In the genomic region with DNA sequence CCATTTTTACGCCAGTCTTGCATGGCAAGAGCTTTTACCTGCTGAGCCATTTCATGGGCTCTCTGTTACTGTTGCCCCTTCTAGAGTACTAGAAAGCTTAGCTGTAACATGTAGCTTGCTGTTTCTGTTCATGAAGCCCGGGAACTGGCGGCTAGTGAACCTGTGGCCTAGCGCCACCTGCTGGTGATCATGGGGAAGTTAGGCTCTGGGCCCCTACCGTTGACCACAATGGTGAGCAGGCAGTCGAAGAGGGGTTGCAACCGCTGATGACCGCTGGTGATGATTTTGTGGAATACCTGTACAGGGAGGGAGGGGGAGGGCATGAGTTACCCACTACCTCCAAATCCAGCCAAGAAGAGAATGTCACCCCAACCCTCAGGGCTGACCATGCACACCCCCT, we compare ENCODE assay signal across 9 mouse cellular contexts. TPM values are rescaled to one million over a fixed set of nuclear protein-coding genes. Genes with fewer than 3 reads are reported as not detected.
DNase-seq lines count a peak whose midpoint lies in the region; ATAC-seq and TF ChIP-seq lines count a peak whose summit lies in the region.
"Had no signal": no experiment of that assay in that cellular context is flagged by ENCODE, and none has a peak within 500 bp of the region (broad histone marks: within the 10 kb centered on the region; RNA-seq: fewer than 3 reads in every experiment).

No protein-coding gene starts in this region.

- 8% methylated on average over 8 of the region's 8 CpGs for WGBS in intestine, embryonic 15.5 days
- WGBS in liver, embryonic 14.5 days (ENCODE audit: insufficient replicate concordance) = 7% methylated on average over 8 of the region's 8 CpGs
- WGBS in neural tube, embryonic 14.5 days = 7% methylated on average over 8 of the region's 8 CpGs

- TF ChIP-seq CTCF in liver, embryonic 14.5 days (IDR thresholded peaks at IDR 0.05; ENCODE audit: low read depth) = peak; percentile 98

- no peaks in the 10 kb centered on the region for H3K36me3 ChIP-seq in intestine, embryonic 15.5 days
- no peaks in the 10 kb centered on the region for H3K36me3 ChIP-seq in liver, embryonic 14.5 days (replicated peaks; ENCODE audit: control insufficient read depth, insufficient read depth, low read depth)
- H3K36me3 ChIP-seq in neural tube, embryonic 14.5 days (ENCODE audit: control insufficient read depth, insufficient read depth, low read length) = peaks cover 20% of the 10 kb centered on the region

- 0 out of 2 replicates have a peak, but pooled peaks have one; percentile 34 for ATAC-seq in intestine, embryonic 15.5 days
- no peak for ATAC-seq in liver, embryonic 14.5 days (ENCODE audit: insufficient read depth)
- peak; percentile 48; the same call in 1 of the 2 replicates for ATAC-seq in neural tube, embryonic 14.5 days (ENCODE audit: low read depth)

- no peak overlapping the region for H3K4me3 ChIP-seq in intestine, embryonic 15.5 days (replicated peaks)
- no peak overlapping the region for H3K4me3 ChIP-seq in liver, embryonic 14.5 days (ENCODE audit: insufficient read depth in 1 of 2, low read depth in 2 of 2, low read length in 2 of 2)
- no peak overlapping the region for H3K4me3 ChIP-seq in neural tube, embryonic 14.5 days (ENCODE audit: low read depth, low read length)

- H3K9me3 ChIP-seq in intestine, embryonic 15.5 days = no peaks in the 10 kb centered on the region
- no peaks in the 10 kb centered on the region for H3K9me3 ChIP-seq in liver, embryonic 14.5 days (ENCODE audit: control insufficient read depth, low read length)
- H3K9me3 ChIP-seq in neural tube, embryonic 14.5 days (ENCODE audit: control insufficient read depth, low read length) = no peaks in the 10 kb centered on the region

- no peak overlapping the region for H3K4me2 ChIP-seq in intestine, embryonic 15.5 days (replicated peaks)
- H3K4me2 ChIP-seq in liver, embryonic 14.5 days (ENCODE audit: low read depth) = no peak overlapping the region
- no peak overlapping the region for H3K4me2 ChIP-seq in neural tube, embryonic 14.5 days (ENCODE audit: low read depth, low read length)

- H3K9ac ChIP-seq in intestine, embryonic 15.5 days = no peak overlapping the region
- no peak overlapping the region for H3K9ac ChIP-seq in liver, embryonic 14.5 days (replicated peaks)
- H3K9ac ChIP-seq in neural tube, embryonic 14.5 days (replicated peaks; ENCODE audit: low read depth, low read length) = no peak overlapping the region

- peaks cover 11% of the 10 kb centered on the region; the same call in 1 of the 2 replicates for H3K27me3 ChIP-seq in intestine, embryonic 15.5 days (replicated peaks)
- H3K27me3 ChIP-seq in liver, embryonic 14.5 days (ENCODE audit: control insufficient read depth, insufficient read depth, low read length) = no peaks in the 10 kb centered on the region
- H3K27me3 ChIP-seq in neural tube, embryonic 14.5 days (ENCODE audit: control insufficient read depth, insufficient read depth, low read length) = no peaks in the 10 kb centered on the region; the same call in 1 of the 2 replicates

- H3K27ac ChIP-seq in intestine, embryonic 15.5 days = no peak overlapping the region
- H3K27ac ChIP-seq in liver, embryonic 14.5 days = no peak overlapping the region
- H3K27ac ChIP-seq in neural tube, embryonic 14.5 days (ENCODE audit: low read depth, low read length) = no peak overlapping the region

- H3K4me1 ChIP-seq in intestine, embryonic 15.5 days (replicated peaks) = peaks cover 9% of the 10 kb centered on the region
- H3K4me1 ChIP-seq in liver, embryonic 14.5 days (replicated peaks; ENCODE audit: control insufficient read depth in 2 of 2, insufficient read depth in 2 of 2, low read length in 1 of 2) = no peaks in the 10 kb centered on the region
- H3K4me1 ChIP-seq in neural tube, embryonic 14.5 days (ENCODE audit: control insufficient read depth, insufficient read depth, low read length) = peaks cover 3% of the 10 kb centered on the region; the same call in 1 of the 2 replicates

- TF ChIP-seq EP300 in liver, embryonic 14.5 days (IDR thresholded peaks at IDR 0.05; ENCODE audit: low read depth) = no peak

- peak; percentile 71 to 72 for DNase-seq in B cell, adult 2 months
- DNase-seq in MEL-GATA-1-ER (ENCODE audit: extremely low read depth, low read depth) = peak; percentile 49
- DNase-seq in cerebellum, adult 8-10 months = peak; percentile 71
- peak; percentile 49 to 55 for DNase-seq in frontal cortex, postnatal 36 days (ENCODE audit: low spot score in 2 of 2)
- DNase-seq in liver, embryonic 14.5 days (ENCODE audit: low read depth in 3 of 3, low spot score in 3 of 3) = peak; percentile 38 to 45 (median 42)
- peak; percentile 64 for DNase-seq in thymus, postnatal 25 days

RNA-seq across cellular contexts. Expression of a gene that starts 13.4 kb away (rescaled TPM):
- polyA plus RNA-seq in intestine, embryonic 15.5 days (2015; fragmentation: Nextera tagmentation; extraction: Ambion mirVana) = 17.1 and 22.7 TPM in 2 replicates
- polyA plus RNA-seq in liver, embryonic 14.5 days (2012; rRNA removed) = 0.54 and 0.59 TPM in 2 replicates
- 0.50 and 0.86 TPM in 2 replicates for polyA plus RNA-seq in liver, embryonic 14.5 days (2014; fragmentation: Nextera tagmentation; extraction: Ambion mirVana)
- polyA plus RNA-seq in neural tube, embryonic 14.5 days (2014; fragmentation: Nextera tagmentation; extraction: Ambion mirVana) = 41.7 and 45.7 TPM in 2 replicates

RNA-seq across cellular contexts. Expression of a gene that starts 19.7 kb away (rescaled TPM):
- polyA plus RNA-seq in intestine, embryonic 15.5 days (2015; fragmentation: Nextera tagmentation; extraction: Ambion mirVana) = 0.77 and 1.2 TPM in 2 replicates
- not detected in 2 replicates for polyA plus RNA-seq in liver, embryonic 14.5 days (2012; rRNA removed)
- not detected in 2 replicates for polyA plus RNA-seq in liver, embryonic 14.5 days (2014; fragmentation: Nextera tagmentation; extraction: Ambion mirVana)
- 1.8 and 2.6 TPM in 2 replicates for polyA plus RNA-seq in neural tube, embryonic 14.5 days (2014; fragmentation: Nextera tagmentation; extraction: Ambion mirVana)
- polyA plus RNA-seq: heart, embryonic 14.5 days had no signal

RNA-seq across cellular contexts. Expression of a gene that starts 27.5 kb away (rescaled TPM):
- 7.5 and 8.0 TPM in 2 replicates for polyA plus RNA-seq in intestine, embryonic 15.5 days (2015; fragmentation: Nextera tagmentation; extraction: Ambion mirVana)
- 1.5 and 1.7 TPM in 2 replicates for polyA plus RNA-seq in liver, embryonic 14.5 days (2012; rRNA removed)
- polyA plus RNA-seq in liver, embryonic 14.5 days (2014; fragmentation: Nextera tagmentation; extraction: Ambion mirVana) = 0.86 and 1.0 TPM in 2 replicates
- polyA plus RNA-seq in neural tube, embryonic 14.5 days (2014; fragmentation: Nextera tagmentation; extraction: Ambion mirVana) = 27.3 and 28.6 TPM in 2 replicates

RNA-seq across cellular contexts. Expression of a gene that starts 32.3 kb away (rescaled TPM):
- 0.08 TPM in 1 of 2 replicates, not detected in the other for polyA plus RNA-seq in intestine, embryonic 15.5 days (2015; fragmentation: Nextera tagmentation; extraction: Ambion mirVana)
- 0.04 and 0.06 TPM in 2 replicates for polyA plus RNA-seq in liver, embryonic 14.5 days (2012; rRNA removed)
- 0.06 and 0.16 TPM in 2 replicates for polyA plus RNA-seq in liver, embryonic 14.5 days (2014; fragmentation: Nextera tagmentation; extraction: Ambion mirVana)
- 0.13 and 0.16 TPM in 2 replicates for polyA plus RNA-seq in neural tube, embryonic 14.5 days (2014; fragmentation: Nextera tagmentation; extraction: Ambion mirVana)

RNA-seq across cellular contexts. Expression of a gene that starts 47.2 kb away (rescaled TPM):
- polyA plus RNA-seq in intestine, embryonic 15.5 days (2015; fragmentation: Nextera tagmentation; extraction: Ambion mirVana) = not detected in 2 replicates
- not detected in 2 replicates for polyA plus RNA-seq in liver, embryonic 14.5 days (2012; rRNA removed)
- not detected in 2 replicates for polyA plus RNA-seq in liver, embryonic 14.5 days (2014; fragmentation: Nextera tagmentation; extraction: Ambion mirVana)
- polyA plus RNA-seq in neural tube, embryonic 14.5 days (2014; fragmentation: Nextera tagmentation; extraction: Ambion mirVana) = 0.12 TPM in 1 of 2 replicates, not detected in the other
- polyA plus RNA-seq: heart, embryonic 14.5 days had no signal
